Mouse (Mus musculus): ENCODE results near the gene Tmeff1.

GRCm38 (mm10) chr4:48543071-48543865 is 41.7 kb upstream of the Tmeff1 start:
- no peak for TF ChIP-seq CTCF (IDR thresholded peaks at IDR 0.05; ENCODE audit: extremely low read depth, insufficient read depth, low read length)
- no peak for TF ChIP-seq POLR2A (IDR thresholded peaks at IDR 0.05; ENCODE audit: extremely low read depth, insufficient read depth, low read length)

Measured in cortical plate, adult 2 months (tissue).